Mouse (Mus musculus) embryonic fibroblast, embryonic 13.5 days (primary cell): ENCODE results near the gene Cyp3a57.

Experiments
- CTCF ChIP-seq: IDR thresholded peaks from 2 replicates; pipeline ENCODE4 v1.5.1; 2011; ENCODE audit warnings: mild to moderate bottlenecking, control low read depth, low read length, moderate library complexity, borderline replicate concordance; ENCODE audit not compliant: insufficient read depth
- POLR2A ChIP-seq: IDR thresholded peaks from 2 replicates; pipeline ENCODE4 v1.6.1; 2011; ENCODE audit warnings: low read depth, mild to moderate bottlenecking, control low read depth, low read length, moderate library complexity

GRCm38 (mm10) chr5:145349697-145350096 lies 4.6 kb downstream of the Cyp3a57 start:
- no peak for TF ChIP-seq POLR2A
- TF ChIP-seq CTCF: no peak
